Mouse (Mus musculus) MEL (cell line): Measurements from ENCODE around the gene Ets1. TPM values are rescaled to one million over a fixed set of nuclear protein-coding genes. Genes with fewer than 3 reads are reported as not detected.

Experiments
- DNase-seq: peaks from one replicate; pipeline ENCODE4 v3.0.0; 2011; ENCODE audit warnings: low read depth, low spot score
- H3K27ac ChIP-seq: 2 replicates; pipeline ENCODE4 v1.5.1; 2012; ENCODE audit warnings: low read depth, mild to moderate bottlenecking, control low read depth, low read length, moderate library complexity; ENCODE audit not compliant: control insufficient read depth
- H3K27me3 ChIP-seq, 2 experiments: fragments of 150-350 bp in 1 of 2; sonication (generic) in 1 of 2; 2 replicates each; pipeline ENCODE4 v1.6.1; 2012; ENCODE audit warnings: low read length in 2 of 2, mild to moderate bottlenecking in 2 of 2, improper control_type of control experiment in 1 of 2, moderate library complexity in 1 of 2; ENCODE audit not compliant: insufficient read depth in 2 of 2, control insufficient read depth in 1 of 2
- H3K36me3 ChIP-seq, 2 experiments: 2 replicates each; pipeline ENCODE4 v1.6.1; 2012 to 2014; ENCODE audit warnings: low read length in 2 of 2, improper control_type of control experiment in 1 of 2, inconsistent platforms in 1 of 2, mild to moderate bottlenecking in 1 of 2; ENCODE audit not compliant: insufficient read depth in 2 of 2, control insufficient read depth in 1 of 2
- H3K4me1 ChIP-seq, 2 experiments: fragments of 150-350 bp in 1 of 2; sonication (generic) in 1 of 2; 2 replicates each; pipeline ENCODE4 v1.6.1; 2012; ENCODE audit warnings: low read length in 2 of 2, improper control_type of control experiment in 1 of 2, mild to moderate bottlenecking in 1 of 2; ENCODE audit not compliant: insufficient read depth in 2 of 2, control insufficient read depth in 1 of 2
- H3K4me3 ChIP-seq, 2 experiments: fragments of 150-350 bp in 1 of 2; sonication (generic) in 1 of 2; 2 replicates each; pipeline ENCODE4 v1.5.1; 2012; ENCODE audit warnings: low read depth in 2 of 2, low read length in 2 of 2, mild to moderate bottlenecking in 2 of 2, moderate library complexity in 2 of 2, control low read depth in 1 of 2, improper control_type of control experiment in 1 of 2; ENCODE audit not compliant: control insufficient read depth in 1 of 2, insufficient read depth in 1 of 2
- H3K79me2 ChIP-seq: 2 replicates; pipeline ENCODE4 v1.6.1; 2012; ENCODE audit warnings: mild to moderate bottlenecking, low read length, moderate library complexity; ENCODE audit not compliant: control insufficient read depth, poor library complexity, insufficient read depth
- H3K9ac ChIP-seq: 2 replicates; pipeline ENCODE4 v1.6.1; 2012; ENCODE audit warnings: low read depth, mild to moderate bottlenecking, control low read depth, low read length, moderate library complexity; ENCODE audit not compliant: control insufficient read depth, poor library complexity, severe bottlenecking
- H3K9me3 ChIP-seq: fragments of 150-350 bp; sonication (generic); replicated peaks from 2 replicates; pipeline ENCODE4 v1.6.1; 2012; ENCODE audit warnings: mild to moderate bottlenecking, low read length, improper control_type of control experiment, moderate library complexity; ENCODE audit not compliant: insufficient read depth
- E2F4 ChIP-seq: IDR thresholded peaks from 2 replicates; pipeline ENCODE4 v1.6.1; 2011; ENCODE audit warnings: low read depth, low read length, improper control_type of control experiment, borderline replicate concordance
- ELF1 ChIP-seq: IDR thresholded peaks from 2 replicates; pipeline ENCODE4 v1.6.1; 2014; ENCODE audit warnings: low read depth, mild to moderate bottlenecking, inconsistent platforms, low read length, improper control_type of control experiment, moderate library complexity
- EP300 ChIP-seq, 2 experiments: IDR thresholded peaks; 2 replicates each; pipeline ENCODE4 v1.6.1; 2011; ENCODE audit warnings: improper control_type of control experiment in 2 of 2, low read length in 2 of 2, low read depth in 1 of 2, mild to moderate bottlenecking in 1 of 2
- GABPA ChIP-seq: IDR thresholded peaks from 2 replicates; pipeline ENCODE4 v1.6.1; 2012; ENCODE audit warnings: low read depth, mild to moderate bottlenecking, inconsistent platforms, low read length, improper control_type of control experiment, moderate library complexity
- HCFC1 ChIP-seq: IDR thresholded peaks from 2 replicates; pipeline ENCODE4 v1.6.1; 2012; ENCODE audit warnings: low read depth, mild to moderate bottlenecking, inconsistent platforms, low read length, improper control_type of control experiment, moderate library complexity
- MAX ChIP-seq: IDR thresholded peaks from 2 replicates; pipeline ENCODE4 v1.6.1; 2011; ENCODE audit warnings: low read length, improper control_type of control experiment
- MXI1 ChIP-seq: IDR thresholded peaks from 2 replicates; pipeline ENCODE4 v1.6.1; 2011; ENCODE audit warnings: mild to moderate bottlenecking, low read depth, low read length, improper control_type of control experiment
- MYB ChIP-seq: IDR thresholded peaks from 2 replicates; pipeline ENCODE4 v1.6.1; 2011; ENCODE audit warnings: mild to moderate bottlenecking, low read depth, low read length, improper control_type of control experiment
- MYC ChIP-seq: IDR thresholded peaks from 2 replicates; pipeline ENCODE4 v1.6.1; 2011; ENCODE audit warnings: low read depth, mild to moderate bottlenecking, low read length, improper control_type of control experiment, moderate library complexity
- NELFE ChIP-seq: IDR thresholded peaks from 2 replicates; pipeline ENCODE4 v1.6.1; 2011; ENCODE audit warnings: low read depth, low read length, improper control_type of control experiment
- NRF1 ChIP-seq: IDR thresholded peaks from 2 replicates; pipeline ENCODE4 v1.6.1; 2014; ENCODE audit warnings: low read depth, mild to moderate bottlenecking, inconsistent platforms, low read length, improper control_type of control experiment, moderate library complexity; ENCODE audit not compliant: poor library complexity, insufficient read depth, severe bottlenecking
- POLR2AphosphoS5 ChIP-seq: IDR thresholded peaks from 2 replicates; pipeline ENCODE4 v1.6.1; 2012; ENCODE audit warnings: low read depth, borderline replicate concordance, mild to moderate bottlenecking, inconsistent platforms, low read length, moderate library complexity, mixed read lengths
- SIN3A ChIP-seq: IDR thresholded peaks from 2 replicates; pipeline ENCODE4 v1.6.1; 2012; ENCODE audit warnings: low read length, improper control_type of control experiment, inconsistent platforms
- TBP ChIP-seq: IDR thresholded peaks from 2 replicates; pipeline ENCODE4 v1.8.0; 2011; ENCODE audit warnings: low read depth, low read length, improper control_type of control experiment
- UBTF ChIP-seq: IDR thresholded peaks from 2 replicates; pipeline ENCODE4 v1.6.1; 2012; ENCODE audit warnings: low read depth, mild to moderate bottlenecking, inconsistent platforms, low read length, improper control_type of control experiment, moderate library complexity, borderline replicate concordance; ENCODE audit not compliant: insufficient read depth
- USF1 ChIP-seq: IDR thresholded peaks from 2 replicates; pipeline ENCODE4 v1.6.1; 2014; ENCODE audit warnings: low read depth, mild to moderate bottlenecking, inconsistent platforms, low read length, improper control_type of control experiment, moderate library complexity
- USF2 ChIP-seq, 2 experiments: IDR thresholded peaks; 2 replicates each; pipeline ENCODE4 v1.6.1; 2011 to 2012; ENCODE audit warnings: improper control_type of control experiment in 2 of 2, low read length in 2 of 2, borderline replicate concordance in 1 of 2, inconsistent platforms in 1 of 2, low read depth in 1 of 2, mild to moderate bottlenecking in 1 of 2; ENCODE audit not compliant: insufficient read depth in 1 of 2
- polyA plus RNA-seq, 2 experiments: library from polyadenylated mRNA; stranded (reverse) in 1 of 2; unstranded in 1 of 2; fragments of >175 nt in 1 of 2; fragments of >200 nt in 1 of 2; gene quantifications; 2 replicates each; pipeline versions ENCODE4 v1.2.1 to v1.2.4; 2012; ENCODE audit warnings: low replicate concordance in 2 of 2, low read depth in 1 of 2; ENCODE audit not compliant: insufficient read length in 2 of 2, insufficient read depth in 1 of 2, missing spikeins in 1 of 2
- total RNA-seq: library from RNA; depleted of rRNA; stranded (reverse); fragments of 300-350 nt; gene quantifications from 2 replicates; pipeline ENCODE4 v1.2.3, GENCODE M21; 2012

Ets1 gene
- total and polyA plus RNA-seq, 3 experiments, result 0.10 to 0.19 TPM; not detected in 1

- no peaks in the 10 kb centered on the region for H3K79me2 ChIP-seq
- no peak overlapping the region for H3K27ac ChIP-seq
- no peaks in the 10 kb centered on the region; a peak in 2 of 4 replicates for H3K27me3 ChIP-seq
- no peak for DNase-seq
- no peak overlapping the region for H3K4me3 ChIP-seq
- H3K9me3 ChIP-seq, result no peaks in the 10 kb centered on the region
- no peaks in the 10 kb centered on the region for H3K4me1 ChIP-seq
- H3K36me3 ChIP-seq, result no peaks in the 10 kb centered on the region
- H3K9ac ChIP-seq, result no peak overlapping the region
- TF ChIP-seq GABPA, result no peak
- no peak for TF ChIP-seq UBTF
- TF ChIP-seq MXI1, result no peak
- TF ChIP-seq E2F4, result no peak
- no peak for TF ChIP-seq MAX
- TF ChIP-seq EP300 (IDR thresholded peaks at IDR 0.05; ENCODE audit: low read depth in 1 of 2, low read length in 2 of 2), result no peak
- no peak for TF ChIP-seq USF2 (IDR thresholded peaks at IDR 0.05; ENCODE audit: borderline replicate concordance in 1 of 2, insufficient read depth in 1 of 2, low read depth in 1 of 2, low read length in 2 of 2)
- TF ChIP-seq USF1, result no peak
- no peak for TF ChIP-seq TBP
- TF ChIP-seq HCFC1, result no peak
- TF ChIP-seq MYB, result no peak
- TF ChIP-seq, all 39 proteins: peak for 0
Observed at GRCm38 (mm10) chr9:32657124-32657523, 21.1 kb downstream of the Ets1 start.

GRCm38 (mm10) chr9:32660406-32660960, 24.5 kb downstream of the Ets1 start:
- no peak overlapping the region for H3K9ac ChIP-seq
- H3K79me2 ChIP-seq, result no peaks in the 10 kb centered on the region
- no peaks in the 10 kb centered on the region for H3K36me3 ChIP-seq
- H3K27me3 ChIP-seq, result peaks cover 1 to 6% of the 10 kb centered on the region in 2 experiments; a peak in 3 of 4 replicates
- H3K9me3 ChIP-seq, result no peaks in the 10 kb centered on the region
- H3K4me1 ChIP-seq, result no peaks in the 10 kb centered on the region
- TF ChIP-seq MYC, result no peak
- DNase-seq, result no peak
- H3K27ac ChIP-seq, result no peak overlapping the region
- H3K4me3 ChIP-seq, result no peak overlapping the region

- DNase-seq, result no peak
- H3K27me3 ChIP-seq, result peaks cover 4 to 6% of the 10 kb centered on the region in 2 experiments
- H3K4me3 ChIP-seq, result no peak overlapping the region
- no peaks in the 10 kb centered on the region for H3K79me2 ChIP-seq
- H3K27ac ChIP-seq, result no peak overlapping the region
- TF ChIP-seq ELF1 (no peak), SIN3A (no peak), NRF1 (no peak), NELFE (no peak), POLR2AphosphoS5 (no peak)
- H3K9ac ChIP-seq, result no peak overlapping the region
- no peaks in the 10 kb centered on the region for H3K4me1 ChIP-seq
- H3K9me3 ChIP-seq, result no peaks in the 10 kb centered on the region
- H3K36me3 ChIP-seq, result no peaks in the 10 kb centered on the region
Observed at GRCm38 (mm10) chr9:32661071-32661470, 25.1 kb downstream of the Ets1 start.
